Mouse (Mus musculus) MEL (cell line): ENCODE measurements around the gene Wnt10b. TPM values are rescaled to one million over a fixed set of nuclear protein-coding genes. Genes with fewer than 3 reads are reported as not detected.

Source experiments
- DNase-seq: peaks from one replicate; pipeline ENCODE4 v3.0.0; 2011; ENCODE audit warnings: low read depth, low spot score
- H3K27ac ChIP-seq: 2 replicates; pipeline ENCODE4 v1.5.1; 2012; ENCODE audit warnings: low read depth, mild to moderate bottlenecking, control low read depth, low read length, moderate library complexity; ENCODE audit not compliant: control insufficient read depth
- H3K27me3 ChIP-seq, 2 experiments: fragments of 150-350 bp in 1 of 2; sonication (generic) in 1 of 2; 2 replicates each; pipeline ENCODE4 v1.6.1; 2012; ENCODE audit warnings: low read length in 2 of 2, mild to moderate bottlenecking in 2 of 2, improper control_type of control experiment in 1 of 2, moderate library complexity in 1 of 2; ENCODE audit not compliant: insufficient read depth in 2 of 2, control insufficient read depth in 1 of 2
- H3K36me3 ChIP-seq, 2 experiments: 2 replicates each; pipeline ENCODE4 v1.6.1; 2012 to 2014; ENCODE audit warnings: low read length in 2 of 2, improper control_type of control experiment in 1 of 2, inconsistent platforms in 1 of 2, mild to moderate bottlenecking in 1 of 2; ENCODE audit not compliant: insufficient read depth in 2 of 2, control insufficient read depth in 1 of 2
- H3K4me1 ChIP-seq, 2 experiments: fragments of 150-350 bp in 1 of 2; sonication (generic) in 1 of 2; 2 replicates each; pipeline ENCODE4 v1.6.1; 2012; ENCODE audit warnings: low read length in 2 of 2, improper control_type of control experiment in 1 of 2, mild to moderate bottlenecking in 1 of 2; ENCODE audit not compliant: insufficient read depth in 2 of 2, control insufficient read depth in 1 of 2
- H3K4me3 ChIP-seq, 2 experiments: fragments of 150-350 bp in 1 of 2; sonication (generic) in 1 of 2; 2 replicates each; pipeline ENCODE4 v1.5.1; 2012; ENCODE audit warnings: low read depth in 2 of 2, low read length in 2 of 2, mild to moderate bottlenecking in 2 of 2, moderate library complexity in 2 of 2, control low read depth in 1 of 2, improper control_type of control experiment in 1 of 2; ENCODE audit not compliant: control insufficient read depth in 1 of 2, insufficient read depth in 1 of 2
- H3K79me2 ChIP-seq: 2 replicates; pipeline ENCODE4 v1.6.1; 2012; ENCODE audit warnings: mild to moderate bottlenecking, low read length, moderate library complexity; ENCODE audit not compliant: control insufficient read depth, poor library complexity, insufficient read depth
- H3K9ac ChIP-seq: 2 replicates; pipeline ENCODE4 v1.6.1; 2012; ENCODE audit warnings: low read depth, mild to moderate bottlenecking, control low read depth, low read length, moderate library complexity; ENCODE audit not compliant: control insufficient read depth, poor library complexity, severe bottlenecking
- H3K9me3 ChIP-seq: fragments of 150-350 bp; sonication (generic); replicated peaks from 2 replicates; pipeline ENCODE4 v1.6.1; 2012; ENCODE audit warnings: mild to moderate bottlenecking, low read length, improper control_type of control experiment, moderate library complexity; ENCODE audit not compliant: insufficient read depth
- CHD1 ChIP-seq: IDR thresholded peaks from 2 replicates; pipeline ENCODE4 v1.6.1; 2012; ENCODE audit warnings: low read depth, mild to moderate bottlenecking, inconsistent platforms, low read length, improper control_type of control experiment
- CTCF ChIP-seq, 3 experiments: IDR thresholded peaks in 2 of 3; conservative IDR thresholded peaks in 1 of 3; 2 replicates each; pipeline ENCODE4 v1.5.1; 2011 to 2012; ENCODE audit warnings: low read length in 3 of 3, low read depth in 2 of 3, mild to moderate bottlenecking in 2 of 3, improper control_type of control experiment in 1 of 3, inconsistent platforms in 1 of 3, mixed read lengths in 1 of 3, moderate library complexity in 1 of 3; ENCODE audit not compliant: control insufficient read depth in 1 of 3, insufficient read depth in 1 of 3, poor library complexity in 1 of 3, severe bottlenecking in 1 of 3
- GATA1 ChIP-seq: IDR thresholded peaks from 2 replicates; pipeline ENCODE4 v1.6.1; 2011; ENCODE audit warnings: low read depth, low read length, improper control_type of control experiment
- MAFK ChIP-seq: IDR thresholded peaks from 2 replicates; pipeline ENCODE4 v1.6.1; 2011; ENCODE audit warnings: low read depth, mild to moderate bottlenecking, low read length, improper control_type of control experiment, borderline replicate concordance
- MAZ ChIP-seq: IDR thresholded peaks from 2 replicates; pipeline ENCODE4 v1.6.1; 2012; ENCODE audit warnings: low read depth, mild to moderate bottlenecking, inconsistent platforms, low read length, improper control_type of control experiment
- MXI1 ChIP-seq: IDR thresholded peaks from 2 replicates; pipeline ENCODE4 v1.6.1; 2011; ENCODE audit warnings: mild to moderate bottlenecking, low read depth, low read length, improper control_type of control experiment
- MYB ChIP-seq: IDR thresholded peaks from 2 replicates; pipeline ENCODE4 v1.6.1; 2011; ENCODE audit warnings: mild to moderate bottlenecking, low read depth, low read length, improper control_type of control experiment
- MYC ChIP-seq: IDR thresholded peaks from 2 replicates; pipeline ENCODE4 v1.6.1; 2011; ENCODE audit warnings: low read depth, mild to moderate bottlenecking, low read length, improper control_type of control experiment, moderate library complexity
- NRF1 ChIP-seq: IDR thresholded peaks from 2 replicates; pipeline ENCODE4 v1.6.1; 2014; ENCODE audit warnings: low read depth, mild to moderate bottlenecking, inconsistent platforms, low read length, improper control_type of control experiment, moderate library complexity; ENCODE audit not compliant: poor library complexity, insufficient read depth, severe bottlenecking
- POLR2AphosphoS2 ChIP-seq: IDR thresholded peaks from 2 replicates; pipeline ENCODE4 v1.6.1; 2011; ENCODE audit warnings: low read length, improper control_type of control experiment
- RAD21 ChIP-seq: IDR thresholded peaks from 2 replicates; pipeline ENCODE4 v1.6.1; 2011; ENCODE audit warnings: mild to moderate bottlenecking, low read depth, low read length, improper control_type of control experiment
- RCOR1 ChIP-seq: IDR thresholded peaks from 2 replicates; pipeline ENCODE4 v1.6.1; 2012; ENCODE audit warnings: low read depth, mild to moderate bottlenecking, inconsistent platforms, low read length, improper control_type of control experiment
- SIN3A ChIP-seq: IDR thresholded peaks from 2 replicates; pipeline ENCODE4 v1.6.1; 2012; ENCODE audit warnings: low read length, improper control_type of control experiment, inconsistent platforms
- SMC3 ChIP-seq: IDR thresholded peaks from 2 replicates; pipeline ENCODE4 v1.6.1; 2011; ENCODE audit warnings: low read depth, low read length, improper control_type of control experiment
- UBTF ChIP-seq: IDR thresholded peaks from 2 replicates; pipeline ENCODE4 v1.6.1; 2012; ENCODE audit warnings: low read depth, mild to moderate bottlenecking, inconsistent platforms, low read length, improper control_type of control experiment, moderate library complexity, borderline replicate concordance; ENCODE audit not compliant: insufficient read depth
- USF1 ChIP-seq: IDR thresholded peaks from 2 replicates; pipeline ENCODE4 v1.6.1; 2014; ENCODE audit warnings: low read depth, mild to moderate bottlenecking, inconsistent platforms, low read length, improper control_type of control experiment, moderate library complexity
- USF2 ChIP-seq, 2 experiments: IDR thresholded peaks; 2 replicates each; pipeline ENCODE4 v1.6.1; 2011 to 2012; ENCODE audit warnings: improper control_type of control experiment in 2 of 2, low read length in 2 of 2, borderline replicate concordance in 1 of 2, inconsistent platforms in 1 of 2, low read depth in 1 of 2, mild to moderate bottlenecking in 1 of 2; ENCODE audit not compliant: insufficient read depth in 1 of 2
- ZC3H11A ChIP-seq: IDR thresholded peaks from 2 replicates; pipeline ENCODE4 v1.6.1; 2012; ENCODE audit warnings: low read depth, mild to moderate bottlenecking, inconsistent platforms, low read length, improper control_type of control experiment
- ZKSCAN1 ChIP-seq: IDR thresholded peaks from 2 replicates; pipeline ENCODE4 v1.6.1; 2012; ENCODE audit warnings: low read depth, mild to moderate bottlenecking, inconsistent platforms, low read length, improper control_type of control experiment, moderate library complexity
- ZNF384 ChIP-seq: IDR thresholded peaks from 2 replicates; pipeline ENCODE4 v1.6.1; 2012; ENCODE audit warnings: low read depth, mild to moderate bottlenecking, inconsistent platforms, low read length, improper control_type of control experiment
- polyA plus RNA-seq, 2 experiments: library from polyadenylated mRNA; stranded (reverse) in 1 of 2; unstranded in 1 of 2; fragments of >175 nt in 1 of 2; fragments of >200 nt in 1 of 2; gene quantifications; 2 replicates each; pipeline versions ENCODE4 v1.2.1 to v1.2.4; 2012; ENCODE audit warnings: low replicate concordance in 2 of 2, low read depth in 1 of 2; ENCODE audit not compliant: insufficient read length in 2 of 2, insufficient read depth in 1 of 2, missing spikeins in 1 of 2
- total RNA-seq: library from RNA; depleted of rRNA; stranded (reverse); fragments of 300-350 nt; gene quantifications from 2 replicates; pipeline ENCODE4 v1.2.3, GENCODE M21; 2012

Wnt10b gene
- total and polyA plus RNA-seq, 3 experiments = 0.14 to 0.23 TPM; not detected in 1

DNA sequence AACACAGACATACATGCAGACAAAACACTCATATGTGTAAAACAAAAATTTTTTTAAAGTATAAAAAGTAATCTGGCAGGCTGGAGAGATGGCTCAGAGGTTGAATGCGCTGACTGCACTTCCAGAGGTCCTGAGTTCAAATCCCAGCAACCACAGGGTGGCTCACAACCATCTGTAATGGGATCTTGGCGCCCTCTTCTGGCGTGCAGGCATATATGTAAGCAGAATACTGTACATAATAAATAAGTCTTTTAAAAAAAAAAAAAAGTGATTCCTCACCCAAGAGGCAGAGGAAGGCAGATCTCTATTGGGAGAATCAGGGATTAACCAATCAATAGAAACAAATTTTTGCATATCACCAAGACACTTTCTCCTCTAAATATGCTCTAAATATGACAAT lies 45.5 kb upstream of the Wnt10b start:
- H3K9me3 ChIP-seq = no peaks in the 10 kb centered on the region
- TF ChIP-seq RAD21 = peak; percentile 15
- no peak for TF ChIP-seq UBTF
- TF ChIP-seq USF1 = no peak
- TF ChIP-seq MYC = no peak
- no peak for TF ChIP-seq GATA1
- TF ChIP-seq ZNF384 = peak; percentile 90
- peak; percentile 57 to 65 (median 57) for TF ChIP-seq CTCF (IDR thresholded peaks at IDR 0.05 in 2 of 3, conservative IDR thresholded peaks at IDR 0.05 in 1 of 3; ENCODE audit: control insufficient read depth in 1 of 3, insufficient read depth in 1 of 3, low read depth in 2 of 3, low read length in 3 of 3, poor library complexity in 1 of 3, severe bottlenecking in 1 of 3)
- H3K27me3 ChIP-seq = no peaks in the 10 kb centered on the region
- peaks cover 0 to 7% of the 10 kb centered on the region in 2 experiments; a peak in 1 of 4 replicates for H3K4me1 ChIP-seq
- H3K9ac ChIP-seq = no peak overlapping the region
- H3K4me3 ChIP-seq = no peak overlapping the region
- H3K27ac ChIP-seq = no peak overlapping the region
- peaks cover 2 to 4% of the 10 kb centered on the region in 2 experiments; a peak in 3 of 4 replicates for H3K36me3 ChIP-seq
- peaks cover 9% of the 10 kb centered on the region for H3K79me2 ChIP-seq
- DNase-seq = peak; percentile 66

DNA sequence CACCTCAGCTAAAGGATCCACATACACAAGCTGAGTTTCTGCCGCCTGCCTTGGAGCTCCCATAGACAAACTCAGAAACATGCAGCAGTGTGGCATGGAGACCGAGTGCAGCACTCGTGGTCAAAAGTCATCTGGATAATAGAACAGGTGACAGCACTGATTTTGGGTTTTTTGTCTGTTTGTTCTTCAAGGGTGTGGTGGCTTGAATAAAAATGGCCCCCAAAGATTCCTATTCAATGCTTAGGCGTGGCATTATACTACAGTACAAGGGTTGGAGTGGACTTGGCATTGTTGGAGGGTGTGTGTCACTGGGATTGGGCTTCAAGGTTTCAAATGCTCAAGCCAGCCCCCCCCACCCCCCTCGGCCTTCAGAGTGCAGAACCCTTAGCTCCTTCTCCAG lies 44.2 kb upstream of the Wnt10b start:
- DNase-seq = no peak
- Histone ChIP-seq H3K27ac (no peak overlapping the region), H3K27me3 (no peaks in the 10 kb centered on the region), H3K36me3 (peaks cover 0 to 2% of the 10 kb centered on the region in 2 experiments; a peak in 1 of 4 replicates), H3K4me3 (no peak overlapping the region), H3K9ac (no peak overlapping the region), H3K4me1 (no peaks in the 10 kb centered on the region), H3K79me2 (no peaks in the 10 kb centered on the region), H3K9me3 (no peaks in the 10 kb centered on the region)
- TF ChIP-seq RAD21 (no peak), SIN3A (no peak), MYB (no peak), NRF1 (no peak), MYC (no peak), RCOR1 (no peak), GATA1 (no peak), POLR2AphosphoS2 (no peak), CTCF (IDR thresholded peaks at IDR 0.05 in 2 of 3, conservative IDR thresholded peaks at IDR 0.05 in 1 of 3; ENCODE audit: control insufficient read depth in 1 of 3, insufficient read depth in 1 of 3, low read depth in 2 of 3, low read length in 3 of 3, poor library complexity in 1 of 3, severe bottlenecking in 1 of 3) (no peak), ZNF384 (no peak), SMC3 (no peak)

DNA sequence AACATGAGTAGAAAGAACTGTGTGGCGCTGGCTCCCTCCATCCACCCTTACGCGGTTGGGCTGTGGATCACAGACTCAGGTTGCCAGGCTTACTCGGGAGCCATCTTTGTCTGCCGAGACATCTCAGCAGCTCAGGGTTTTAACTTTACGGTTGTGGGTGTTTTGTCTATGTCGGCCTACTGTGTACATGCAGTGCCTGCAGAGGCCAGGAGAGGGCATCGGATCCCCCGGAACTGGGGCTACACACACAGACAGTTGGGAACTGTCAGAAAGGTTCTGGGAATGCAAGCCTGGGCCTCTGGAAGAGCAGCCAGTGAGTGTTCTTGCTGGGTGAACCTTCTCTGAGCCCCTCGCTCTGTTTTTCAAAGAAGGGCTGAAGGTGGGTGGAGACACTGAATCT lies 43.5 kb upstream of the Wnt10b start:
- H3K4me3 ChIP-seq = no peak overlapping the region
- no peaks in the 10 kb centered on the region for H3K27me3 ChIP-seq
- no peaks in the 10 kb centered on the region for H3K4me1 ChIP-seq
- DNase-seq = peak; percentile 64
- no peaks in the 10 kb centered on the region for H3K9me3 ChIP-seq
- no peak overlapping the region for H3K9ac ChIP-seq
- no peak overlapping the region for H3K27ac ChIP-seq
- peaks cover 0 to 2% of the 10 kb centered on the region in 2 experiments; a peak in 1 of 4 replicates for H3K36me3 ChIP-seq
- no peak for TF ChIP-seq USF2 (IDR thresholded peaks at IDR 0.05; ENCODE audit: borderline replicate concordance in 1 of 2, insufficient read depth in 1 of 2, low read depth in 1 of 2, low read length in 2 of 2)
- TF ChIP-seq ZKSCAN1 = peak; percentile 97
- peak; percentile 26 for TF ChIP-seq RAD21
- no peak for TF ChIP-seq MAZ
- no peak for TF ChIP-seq MAFK
- peak; percentile 72 to 84 (median 82) for TF ChIP-seq CTCF (IDR thresholded peaks at IDR 0.05 in 2 of 3, conservative IDR thresholded peaks at IDR 0.05 in 1 of 3; ENCODE audit: control insufficient read depth in 1 of 3, insufficient read depth in 1 of 3, low read depth in 2 of 3, low read length in 3 of 3, poor library complexity in 1 of 3, severe bottlenecking in 1 of 3)
- TF ChIP-seq SIN3A = no peak
- no peak for TF ChIP-seq CHD1
- TF ChIP-seq SMC3 = peak; percentile 46; the same call in 1 of the 2 replicates
- TF ChIP-seq RCOR1 = no peak
- TF ChIP-seq MXI1 = no peak
- TF ChIP-seq ZC3H11A = 0 out of 2 replicates have a peak, but pooled peaks have one; percentile 5
- H3K79me2 ChIP-seq = no peaks in the 10 kb centered on the region
